In the genomic region with DNA sequence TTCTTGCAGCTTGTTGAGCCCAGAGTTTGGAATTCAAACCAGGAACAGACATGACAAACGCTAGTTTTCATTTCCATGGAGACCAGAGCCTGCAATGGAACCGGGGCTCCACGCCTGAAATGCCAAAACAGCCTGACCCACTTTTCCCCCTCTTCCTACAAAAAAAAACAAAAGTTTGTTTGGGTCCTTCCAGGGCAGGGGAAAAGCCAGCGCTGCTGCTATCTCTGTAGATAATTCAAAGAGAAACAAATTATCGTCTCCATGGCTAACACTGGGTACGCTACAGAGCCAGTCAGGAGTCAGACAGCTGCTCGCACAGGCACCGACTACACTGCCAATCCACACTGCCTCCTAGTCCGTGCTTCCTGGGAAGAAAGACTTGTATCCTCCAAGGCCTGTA, we compare ENCODE assay signal across 20 mouse cellular contexts.
A peak's percentile ranks its signal among the peaks of the same experiment; 100 is the strongest.
DNase-seq lines count a peak whose midpoint lies in the region; ATAC-seq lines count a peak whose summit lies in the region.
"Had no signal": no experiment of that assay in that cellular context is flagged by ENCODE, and none has a peak within 500 bp of the region (broad histone marks: within the 10 kb centered on the region; RNA-seq: fewer than 3 reads in every experiment).

No protein-coding gene starts in this region.

- H3K4me1 ChIP-seq in kidney, embryonic 15.5 days: peaks cover 15% of the 10 kb centered on the region
- H3K4me1 ChIP-seq in neural tube, embryonic 15.5 days: peaks cover 54% of the 10 kb centered on the region
- H3K4me1 ChIP-seq: liver, embryonic 13.5 days; lung, embryonic 15.5 days; stomach, embryonic 15.5 days had no signal

- H3K4me2 ChIP-seq in kidney, embryonic 15.5 days: no peak overlapping the region
- H3K4me2 ChIP-seq in neural tube, embryonic 15.5 days: no peak overlapping the region
- H3K4me2 ChIP-seq: liver, embryonic 13.5 days; lung, embryonic 15.5 days; midbrain, embryonic 12.5 days; stomach, embryonic 15.5 days had no signal

- peak; percentile 41 to 54 for DNase-seq in cerebellum, postnatal 25 days
- DNase-seq in cerebellum, postnatal 36 days: no peak
- DNase-seq in kidney, adult 9 months: no peak
- peak; percentile 29 for DNase-seq in retina, postnatal 1 day
- DNase-seq in retina, embryonic 14.5 days (ENCODE audit: low spot score): no peak
- DNase-seq in adrenal gland, adult 18-20 months (ENCODE audit: low spot score in 2 of 2): no peak
- DNase-seq: adrenal gland, postnatal 14 days; cerebellum, postnatal 14 days; gastrocnemius, postnatal 10 days; heart, adult 2 months; liver, embryonic 13.5 days; thymus, postnatal 25 days had no signal

- H3K9ac ChIP-seq in kidney, embryonic 15.5 days: no peak overlapping the region
- H3K9ac ChIP-seq in neural tube, embryonic 15.5 days (replicated peaks): no peak overlapping the region
- H3K9ac ChIP-seq: liver, embryonic 13.5 days; lung, embryonic 15.5 days; midbrain, embryonic 12.5 days; stomach, embryonic 15.5 days had no signal

- WGBS in kidney, embryonic 15.5 days: 69% methylated on average over 9 of the region's 9 CpGs
- 49% methylated on average over 9 of the region's 9 CpGs for WGBS in neural tube, embryonic 15.5 days

- no peaks in the 10 kb centered on the region for H3K9me3 ChIP-seq in kidney, embryonic 15.5 days (replicated peaks)
- no peaks in the 10 kb centered on the region for H3K9me3 ChIP-seq in neural tube, embryonic 15.5 days (replicated peaks)
- H3K9me3 ChIP-seq: liver, embryonic 13.5 days; lung, embryonic 15.5 days; midbrain, embryonic 12.5 days; stomach, embryonic 15.5 days had no signal

- no peaks in the 10 kb centered on the region for H3K36me3 ChIP-seq in kidney, embryonic 15.5 days
- H3K36me3 ChIP-seq in neural tube, embryonic 15.5 days: no peaks in the 10 kb centered on the region
- H3K36me3 ChIP-seq: liver, embryonic 13.5 days; lung, embryonic 15.5 days; midbrain, embryonic 12.5 days; stomach, embryonic 15.5 days had no signal

- no peak for ATAC-seq in kidney, embryonic 15.5 days (replicated peaks; ENCODE audit: low FRiP score)
- no peak for ATAC-seq in neural tube, embryonic 15.5 days (ENCODE audit: low FRiP score)

- H3K27me3 ChIP-seq in kidney, embryonic 15.5 days: no peaks in the 10 kb centered on the region
- H3K27me3 ChIP-seq in neural tube, embryonic 15.5 days (replicated peaks): no peaks in the 10 kb centered on the region
- H3K27me3 ChIP-seq: liver, embryonic 13.5 days; lung, embryonic 15.5 days; midbrain, embryonic 12.5 days; stomach, embryonic 15.5 days had no signal

- no peak overlapping the region for H3K4me3 ChIP-seq in kidney, embryonic 15.5 days (replicated peaks)
- no peak overlapping the region for H3K4me3 ChIP-seq in neural tube, embryonic 15.5 days (replicated peaks)
- H3K4me3 ChIP-seq: erythroblast, embryonic 14.5 days; heart, adult 2 months; liver, embryonic 13.5 days; lung, embryonic 15.5 days; midbrain, embryonic 12.5 days; stomach, embryonic 15.5 days had no signal

- peak overlapping the region; percentile 19; the same call in 1 of the 2 replicates for H3K27ac ChIP-seq in kidney, embryonic 15.5 days
- H3K27ac ChIP-seq in neural tube, embryonic 15.5 days (replicated peaks): peak overlapping the region; percentile 33; the same call in 1 of the 2 replicates
- H3K27ac ChIP-seq: heart, adult 2 months; kidney, postnatal 0 days; liver, embryonic 13.5 days; lung, embryonic 15.5 days; macrophage; midbrain, embryonic 12.5 days; stomach, embryonic 15.5 days had no signal

Comparison
In these comparisons a context has a peak if more than half of its experiments do, and no peak if none do; other contexts are left out.
1. DNase-seq: peak in cerebellum, postnatal 25 days (2 of 2) and retina, postnatal 1 day (single experiment); none in cerebellum, postnatal 36 days (0 of 2), kidney, adult 9 months (single experiment), retina, embryonic 14.5 days (single experiment) and adrenal gland, adult 18-20 months (0 of 2).